Mouse (Mus musculus) midbrain, embryonic 11.5 days (tissue): Measurements from ENCODE around the gene Peak1. TPM values are rescaled to one million over a fixed set of nuclear protein-coding genes. Genes with fewer than 3 reads are reported as not detected.
A peak's percentile ranks its signal among the peaks of the same experiment; 100 is the strongest.

ENCODE experiments used
- ATAC-seq: fragments of 200-750 bp; cut with Nextera tagmentation; 2 replicates; pipeline ENCODE4 v1.8.0; 2017; ENCODE audit warnings: moderate TSS enrichment, moderate library complexity; ENCODE audit not compliant: low FRiP score
- DNase-seq: peaks from one replicate; pipeline ENCODE4 v3.0.0; 2015; ENCODE audit warnings: low spot score; ENCODE audit errors: missing footprints
- H3K27ac ChIP-seq: fragments of 300-500 bp; sonication (generic); 2 replicates; pipeline ENCODE4 v1.5.1; 2014; ENCODE audit warnings: low read depth, low read length
- H3K27me3 ChIP-seq: fragments of 300-500 bp; sonication (generic); 2 replicates; pipeline ENCODE4 v1.6.1; 2014; ENCODE audit warnings: mild to moderate bottlenecking, low read length, moderate library complexity, mixed read lengths; ENCODE audit not compliant: control insufficient read depth, insufficient read depth
- H3K36me3 ChIP-seq: fragments of 300-500 bp; sonication (generic); 2 replicates; pipeline ENCODE4 v1.6.1; 2014; ENCODE audit warnings: mild to moderate bottlenecking, low read length, moderate library complexity, mixed read lengths; ENCODE audit not compliant: control insufficient read depth, insufficient read depth
- H3K4me1 ChIP-seq: fragments of 300-500 bp; sonication (generic); 2 replicates; pipeline ENCODE4 v1.6.1; 2014; ENCODE audit warnings: low read length; ENCODE audit not compliant: control insufficient read depth, insufficient read depth
- H3K4me2 ChIP-seq: fragments of 300-500 bp; sonication (generic); 2 replicates; pipeline ENCODE4 v1.6.1; 2014; ENCODE audit warnings: mild to moderate bottlenecking, moderate library complexity
- H3K4me3 ChIP-seq: fragments of 300-500 bp; sonication (generic); 2 replicates; pipeline ENCODE4 v1.5.1; 2014; ENCODE audit warnings: low read depth, low read length
- H3K9ac ChIP-seq: fragments of 300-500 bp; sonication (generic); 2 replicates; pipeline ENCODE4 v1.6.1; 2014; ENCODE audit warnings: low read length
- H3K9me3 ChIP-seq: fragments of 300-500 bp; sonication (generic); 2 replicates; pipeline ENCODE4 v1.6.1; 2016; ENCODE audit warnings: low read length; ENCODE audit not compliant: control insufficient read depth
- WGBS: fragments of 180-500 bp; shearing (Covaris S2); extraction: QIAGEN DNeasy Blood & Tissue Kit; methylation state at CpG from one replicate; pipeline ENCODE4 v1.1.7; 2014; 5-methylcytosine and 5-hydroxymethylcytosine counted together
- polyA plus RNA-seq: library from polyadenylated mRNA; unstranded; fragments of >200 nt; fragmentation: Nextera tagmentation; extraction: Ambion mirVana; gene quantifications from 2 replicates; pipeline ENCODE4 v1.2.1, GENCODE M21; 2014

Gene Peak1
- polyA plus RNA-seq, 1 experiment from 2014 or later, result 4.4 TPM

GRCm38 (mm10) chr9:56418738-56419239 lies 922 bp upstream of the Peak1 start:
- peak overlapping the region; percentile 67 for H3K9ac ChIP-seq
- no peaks in the 10 kb centered on the region for H3K36me3 ChIP-seq
- peak overlapping the region; percentile 60 for H3K4me2 ChIP-seq
- DNase-seq, result peak; percentile 98
- H3K4me1 ChIP-seq, result peaks cover 10% of the 10 kb centered on the region
- peak overlapping the region; percentile 72 for H3K4me3 ChIP-seq
- WGBS, result under 1% methylated on average over 11 of the region's 11 CpGs
- peak overlapping the region; percentile 67; the same call in 1 of the 2 replicates for H3K27ac ChIP-seq
- H3K27me3 ChIP-seq, result no peaks in the 10 kb centered on the region
- ATAC-seq, result peak; percentile 49
- no peaks in the 10 kb centered on the region for H3K9me3 ChIP-seq

DNA sequence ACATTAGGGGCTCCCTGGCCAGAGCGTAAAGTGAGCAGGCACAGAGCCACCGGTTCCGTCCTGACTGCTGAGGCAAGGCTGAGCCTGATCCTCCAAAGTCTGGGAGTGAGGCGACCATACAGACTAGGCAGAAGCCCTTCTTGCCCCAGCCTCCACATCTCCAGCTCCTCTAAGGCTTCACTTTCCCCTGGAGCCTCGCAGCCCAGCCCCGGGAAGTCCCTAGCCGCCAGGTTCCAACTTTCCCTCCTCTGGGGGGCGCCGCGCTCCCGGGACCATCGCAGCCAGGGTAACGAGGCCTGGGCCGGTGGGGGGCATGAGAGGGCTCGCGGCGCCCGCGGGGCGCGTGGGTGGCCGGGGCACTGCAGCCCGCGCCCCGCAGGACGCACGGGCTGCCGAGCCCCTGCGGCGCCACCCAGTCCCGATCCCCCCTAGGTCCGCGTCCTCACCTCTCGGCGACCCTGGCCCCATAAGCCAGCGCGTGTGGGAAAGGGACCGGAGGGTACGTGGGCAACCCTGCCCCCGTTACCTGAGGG lies 386 bp downstream of the Peak1 start:
- under 1% methylated on average over 37 of the region's 40 CpGs for WGBS
- peak overlapping the region; percentile 74 for H3K9ac ChIP-seq
- peak; percentile 63; the same call in 1 of the 2 replicates for ATAC-seq

GRCm38 (mm10) chr9:56415935-56416607 lies 1.8 kb downstream of the Peak1 start:
- WGBS, result 60% methylated on average over 4 of the region's 4 CpGs
- Histone ChIP-seq H3K4me3 (no peak overlapping the region), H3K27me3 (no peaks in the 10 kb centered on the region), H3K9me3 (no peaks in the 10 kb centered on the region), H3K27ac (no peak overlapping the region), H3K4me2 (no peak overlapping the region), H3K36me3 (no peaks in the 10 kb centered on the region), H3K4me1 (peaks cover 10% of the 10 kb centered on the region), H3K9ac (no peak overlapping the region)
- DNase-seq (no peak), ATAC-seq (no peak)

More for the DNA sequence above, 386 bp downstream of the Peak1 start:
- Histone ChIP-seq H3K27me3 (no peaks in the 10 kb centered on the region), H3K4me2 (peak overlapping the region; percentile 74), H3K9me3 (no peaks in the 10 kb centered on the region), H3K4me1 (peaks cover 10% of the 10 kb centered on the region), H3K36me3 (no peaks in the 10 kb centered on the region), H3K4me3 (peak overlapping the region; percentile 72), H3K27ac (peak overlapping the region; percentile 58; the same call in 1 of the 2 replicates)
- DNase-seq, result peak; percentile 97

DNA sequence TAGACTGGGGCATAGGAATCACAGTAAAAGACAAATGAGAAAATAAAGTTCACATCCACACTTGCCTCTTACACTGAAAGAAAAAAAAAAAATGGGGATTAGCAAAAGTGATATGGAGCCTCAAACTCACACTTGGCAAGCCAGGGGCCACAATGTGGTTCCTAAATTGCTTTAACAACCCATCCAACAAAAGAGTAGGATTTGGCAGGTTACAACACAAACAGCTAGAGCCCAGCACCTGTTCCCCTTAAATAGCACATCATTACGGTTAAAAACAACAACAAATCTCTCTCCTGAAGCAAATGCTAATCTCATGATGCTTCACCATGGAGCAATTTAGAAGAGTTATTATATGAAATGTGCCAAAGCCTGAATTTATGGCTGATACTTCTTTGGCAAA lies 2.5 kb downstream of the Peak1 start:
- no peak for DNase-seq

DNA sequence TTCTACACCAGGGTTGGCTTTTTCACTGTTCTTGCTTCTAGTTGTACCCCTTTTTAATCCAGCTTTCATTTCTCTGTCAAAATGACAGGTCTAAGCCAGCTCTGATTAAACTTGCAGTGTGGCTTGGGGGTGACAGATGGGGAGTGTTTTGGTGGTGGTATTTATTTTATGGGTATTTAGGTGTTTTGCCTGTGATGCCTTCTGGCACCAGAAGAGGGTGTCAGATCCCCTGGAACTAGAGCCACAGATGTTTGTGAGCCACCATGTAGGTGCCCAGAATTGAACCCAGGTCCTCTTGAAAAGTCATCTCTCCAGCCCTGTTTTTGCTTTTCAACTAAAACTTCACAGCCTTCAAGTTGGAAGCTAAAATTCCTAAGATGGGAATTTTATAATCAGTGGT lies 3.5 kb downstream of the Peak1 start:
- Histone ChIP-seq H3K4me2 (no peak overlapping the region), H3K9ac (no peak overlapping the region), H3K36me3 (no peaks in the 10 kb centered on the region), H3K4me3 (no peak overlapping the region), H3K27me3 (no peaks in the 10 kb centered on the region), H3K4me1 (peaks cover 6% of the 10 kb centered on the region), H3K27ac (no peak overlapping the region), H3K9me3 (no peaks in the 10 kb centered on the region)
- ATAC-seq, result no peak
- DNase-seq, result no peak

More for the DNA sequence above, 2.5 kb downstream of the Peak1 start:
- H3K4me1 ChIP-seq, result peaks cover 10% of the 10 kb centered on the region
- H3K27me3 ChIP-seq, result no peaks in the 10 kb centered on the region
- no peak for ATAC-seq
- H3K27ac ChIP-seq, result no peak overlapping the region
- WGBS, result 90% methylated on average over 1 of the region's 1 CpGs
- no peaks in the 10 kb centered on the region for H3K9me3 ChIP-seq
- no peak overlapping the region for H3K4me3 ChIP-seq
- H3K9ac ChIP-seq, result no peak overlapping the region
- H3K36me3 ChIP-seq, result no peaks in the 10 kb centered on the region
- H3K4me2 ChIP-seq, result no peak overlapping the region

DNA sequence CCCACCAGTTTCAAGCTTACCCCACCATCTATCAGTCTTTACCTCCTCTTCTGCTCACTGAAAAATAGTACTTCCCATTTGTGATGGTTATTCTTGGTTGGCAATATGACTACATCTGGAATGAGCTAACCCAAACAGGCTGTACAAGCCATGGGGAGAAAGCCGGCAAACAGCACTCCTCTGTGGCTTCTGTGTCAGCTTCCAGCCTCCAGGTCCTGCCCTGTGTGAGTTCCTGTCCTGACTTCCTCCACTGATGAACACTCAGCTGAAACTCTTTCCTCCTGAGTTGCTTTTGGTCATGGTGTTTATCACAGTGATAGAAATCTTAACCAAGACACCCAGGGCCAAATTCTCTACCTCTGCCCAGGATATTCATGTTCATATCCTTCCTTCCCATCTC lies 5.2 kb downstream of the Peak1 start:
- Histone ChIP-seq H3K36me3 (no peaks in the 10 kb centered on the region), H3K27ac (no peak overlapping the region), H3K27me3 (no peaks in the 10 kb centered on the region), H3K4me2 (no peak overlapping the region), H3K9me3 (no peaks in the 10 kb centered on the region), H3K9ac (no peak overlapping the region), H3K4me1 (peaks cover 4% of the 10 kb centered on the region; the same call in 1 of the 2 replicates), H3K4me3 (no peak overlapping the region)
- ATAC-seq (no peak), DNase-seq (no peak)
- 89% methylated on average over 1 of the region's 1 CpGs for WGBS

DNA sequence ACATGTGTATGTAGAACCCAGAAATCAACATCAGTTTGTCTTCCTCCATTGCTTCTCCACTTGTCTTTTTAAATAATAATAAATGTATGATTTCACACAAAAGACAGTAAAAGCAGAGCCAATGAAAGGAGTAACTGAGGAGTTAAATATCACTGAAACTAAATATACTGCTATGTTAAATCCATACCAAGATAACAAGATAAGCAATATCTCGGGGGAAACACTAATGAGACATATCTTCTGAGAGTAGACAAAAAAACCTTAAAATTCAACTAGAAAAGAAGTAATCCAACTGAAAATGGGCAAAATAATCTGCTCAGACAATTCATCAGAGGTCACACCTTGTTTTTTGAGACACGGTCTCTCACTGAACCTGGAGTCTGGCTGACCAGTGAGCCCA lies 7.9 kb downstream of the Peak1 start:
- Histone ChIP-seq H3K4me1 (no peaks in the 10 kb centered on the region), H3K4me2 (no peak overlapping the region), H3K9ac (no peak overlapping the region), H3K36me3 (no peaks in the 10 kb centered on the region), H3K27me3 (no peaks in the 10 kb centered on the region), H3K9me3 (no peaks in the 10 kb centered on the region), H3K4me3 (no peak overlapping the region), H3K27ac (no peak overlapping the region)
- DNase-seq (no peak), ATAC-seq (no peak)
- WGBS, result 89% methylated on average over 2 of the region's 2 CpGs

DNA sequence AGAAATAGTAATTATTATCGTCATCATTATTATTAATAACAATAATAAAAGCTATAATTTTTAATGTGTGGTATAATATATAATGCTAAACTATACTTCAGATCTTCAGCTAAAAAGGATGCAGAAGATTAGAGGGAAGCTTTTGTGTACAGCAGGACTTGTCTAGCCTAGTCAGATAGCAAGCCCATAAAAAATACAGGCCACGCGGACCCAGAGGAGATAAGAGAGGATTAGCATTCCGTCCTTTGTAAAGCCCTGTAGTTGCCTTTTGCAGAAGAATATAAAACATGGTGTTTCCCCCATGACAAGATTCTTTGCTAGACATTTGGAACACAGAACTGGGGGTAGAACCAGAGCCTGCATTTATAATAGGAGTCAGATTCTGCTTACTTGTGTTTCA lies 13.2 kb downstream of the Peak1 start:
- ATAC-seq (no peak), DNase-seq (no peak)
- Histone ChIP-seq H3K27ac (no peak overlapping the region), H3K4me1 (peaks cover 2% of the 10 kb centered on the region; the same call in 1 of the 2 replicates), H3K9ac (no peak overlapping the region), H3K4me2 (no peak overlapping the region), H3K27me3 (no peaks in the 10 kb centered on the region), H3K9me3 (no peaks in the 10 kb centered on the region), H3K4me3 (no peak overlapping the region), H3K36me3 (no peaks in the 10 kb centered on the region)
- WGBS, result 47% methylated on average over 4 of the region's 4 CpGs

DNA sequence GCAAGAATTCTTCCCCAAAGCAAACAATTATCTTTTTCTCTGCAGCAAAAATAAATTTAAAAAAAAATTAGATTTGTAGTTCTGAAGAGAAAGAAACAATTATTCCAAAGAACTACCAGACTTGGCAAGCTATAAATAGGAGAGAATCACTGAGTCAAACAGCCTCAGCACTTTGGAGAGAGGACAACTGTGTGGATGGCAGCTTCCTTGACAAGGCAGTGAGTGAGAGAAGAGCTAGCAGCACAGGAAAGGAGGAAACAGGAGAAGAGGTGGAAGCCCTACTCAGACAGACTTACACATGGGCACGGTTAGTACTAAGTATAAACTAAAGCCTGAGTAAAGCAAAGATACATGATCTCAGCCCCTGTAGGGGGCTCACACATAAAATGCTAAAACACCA lies 21.6 kb downstream of the Peak1 start:
- WGBS, result 76% methylated on average over 1 of the region's 1 CpGs
- Histone ChIP-seq H3K9ac (no peak overlapping the region), H3K27me3 (no peaks in the 10 kb centered on the region), H3K4me3 (no peak overlapping the region), H3K36me3 (no peaks in the 10 kb centered on the region), H3K4me2 (no peak overlapping the region), H3K27ac (no peak overlapping the region), H3K4me1 (no peaks in the 10 kb centered on the region), H3K9me3 (no peaks in the 10 kb centered on the region)
- DNase-seq (no peak), ATAC-seq (no peak)
